Mouse (Mus musculus) CH12.LX (cell line): ENCODE measurements around the gene Fam76b.

Experiments used
- CTCF ChIP-seq, 2 experiments: IDR thresholded peaks in 1 of 2; conservative IDR thresholded peaks in 1 of 2; 2 replicates each; pipeline ENCODE4 v1.5.1; 2011 to 2012; ENCODE audit warnings: low read depth in 2 of 2, low read length in 2 of 2, improper control_type of control experiment in 1 of 2, inconsistent platforms in 1 of 2, mild to moderate bottlenecking in 1 of 2, moderate library complexity in 1 of 2
- EP300 ChIP-seq: IDR thresholded peaks from 2 replicates; pipeline ENCODE4 v1.6.1; 2011; ENCODE audit warnings: low read length, improper control_type of control experiment
- IRF4 ChIP-seq: IDR thresholded peaks from 2 replicates; pipeline ENCODE4 v1.6.1; 2014; ENCODE audit warnings: low read depth, mild to moderate bottlenecking, inconsistent platforms, low read length, improper control_type of control experiment
- MAFK ChIP-seq: IDR thresholded peaks from 2 replicates; pipeline ENCODE4 v1.6.1; 2011; ENCODE audit warnings: low read length, improper control_type of control experiment; ENCODE audit not compliant: insufficient replicate concordance
- MXI1 ChIP-seq: IDR thresholded peaks from 2 replicates; pipeline ENCODE4 v1.6.1; 2011; ENCODE audit warnings: mild to moderate bottlenecking, low read depth, low read length, improper control_type of control experiment
- NELFE ChIP-seq: IDR thresholded peaks from 2 replicates; pipeline ENCODE4 v1.6.1; 2011; ENCODE audit warnings: low read depth, low read length, improper control_type of control experiment
- POLR2A ChIP-seq: IDR thresholded peaks from 2 replicates; pipeline ENCODE4 v1.6.1; 2011; ENCODE audit warnings: low read depth, mild to moderate bottlenecking, improper control_type of control experiment, low read length
- TCF12 ChIP-seq: IDR thresholded peaks from 2 replicates; pipeline ENCODE4 v1.6.1; 2014; ENCODE audit warnings: low read depth, mild to moderate bottlenecking, inconsistent platforms, low read length, improper control_type of control experiment
- ZC3H11A ChIP-seq: IDR thresholded peaks from 2 replicates; pipeline ENCODE4 v1.6.1; 2012; ENCODE audit warnings: low read depth, mild to moderate bottlenecking, inconsistent platforms, low read length, improper control_type of control experiment
- ZKSCAN1 ChIP-seq: IDR thresholded peaks from 2 replicates; pipeline ENCODE4 v1.6.1; 2012; ENCODE audit warnings: low read depth, inconsistent platforms, low read length, improper control_type of control experiment, borderline replicate concordance

- TF ChIP-seq EP300 (no peak), IRF4 (no peak), ZC3H11A (no peak), MAFK (no peak), NELFE (no peak), CTCF (conservative IDR thresholded peaks at IDR 0.05 in 1 of 2, IDR thresholded peaks at IDR 0.05 in 1 of 2; ENCODE audit: low read depth in 2 of 2, low read length in 2 of 2) (no peak), MXI1 (no peak), ZKSCAN1 (no peak), TCF12 (no peak), POLR2A (no peak)
Measured at GRCm38 (mm10) chr9:13890171-13890570, 62.7 kb downstream of the Fam76b start.
